Mouse (Mus musculus): ENCODE measurements around the gene Slc6a11.

DNA sequence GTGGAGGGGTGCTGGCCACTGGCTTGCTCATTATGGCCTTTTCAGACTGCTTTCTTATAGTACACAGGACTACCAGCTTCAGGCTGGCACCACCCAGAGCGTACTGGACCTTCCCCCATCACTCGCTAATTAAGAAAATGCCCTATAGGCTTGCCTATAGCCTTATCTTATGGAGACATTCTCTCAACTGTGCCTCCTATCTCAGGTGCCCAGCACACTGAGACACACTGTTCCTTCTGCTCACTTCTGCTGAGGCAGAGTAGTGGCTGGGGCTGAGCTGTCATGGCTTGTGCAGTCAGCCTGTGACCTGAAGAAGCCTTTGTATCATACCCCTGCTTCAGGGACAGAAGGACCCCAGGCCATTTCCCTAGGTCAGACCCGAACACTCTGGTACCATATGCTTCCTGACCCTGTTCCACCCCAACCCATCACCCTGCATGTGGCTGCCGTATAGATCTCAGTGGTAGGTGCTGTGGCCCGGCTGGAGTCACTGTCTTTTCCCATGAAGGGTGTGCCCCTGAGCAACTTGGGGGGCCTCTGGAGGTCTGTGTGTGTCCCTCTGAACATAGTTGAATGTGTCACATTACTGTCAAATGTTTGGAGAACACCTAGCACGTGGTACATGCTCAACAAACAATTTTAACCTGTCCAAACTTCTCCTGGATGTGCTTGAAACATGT lies 14.7 kb downstream of the Slc6a11 start:
- TF ChIP-seq CTCF (conservative IDR thresholded peaks at IDR 0.05; ENCODE audit: low read length) (no peak), NANOG (IDR thresholded peaks at IDR 0.05; ENCODE audit: borderline replicate concordance, low read length) (no peak)
